Mouse (Mus musculus): ENCODE measurements around the gene Snx5.
A peak's percentile ranks its signal among the peaks of the same experiment; 100 is the strongest.

Snx5 gene

DNA sequence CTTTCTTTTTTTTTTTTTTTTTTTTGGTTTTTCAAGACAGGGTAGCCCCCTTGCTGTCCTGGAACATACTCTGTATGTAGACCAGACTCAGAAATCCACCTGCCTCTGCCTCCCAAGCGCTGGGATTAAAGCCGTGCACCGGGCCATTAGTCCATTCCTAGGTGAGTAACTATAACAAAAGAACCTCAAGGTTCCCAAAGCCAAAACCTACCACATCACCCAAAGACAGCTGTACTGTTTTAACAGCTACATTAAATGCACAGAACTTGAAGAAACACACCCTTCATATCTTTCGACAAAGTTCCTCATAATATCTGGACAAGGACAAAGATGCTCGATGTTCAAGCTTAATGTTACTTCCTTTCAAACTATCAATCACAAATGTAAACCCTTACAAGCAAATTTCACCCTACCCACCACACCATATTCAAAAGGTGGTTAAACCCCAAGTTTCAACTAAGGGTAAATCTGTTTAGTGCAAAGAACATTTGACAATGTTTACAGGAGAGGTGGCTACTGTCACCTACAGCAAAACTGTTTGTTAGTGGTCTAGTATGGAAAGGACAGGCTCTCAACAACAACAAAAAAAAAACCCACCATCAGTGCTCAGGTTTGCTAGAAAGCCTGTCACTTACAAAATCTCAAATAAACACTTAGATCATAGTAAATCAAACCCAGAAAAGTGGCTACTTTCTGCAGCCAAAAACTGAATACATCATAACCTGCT, 3.5 kb downstream of the Snx5 start:
- DNase-seq = no peak

DNA sequence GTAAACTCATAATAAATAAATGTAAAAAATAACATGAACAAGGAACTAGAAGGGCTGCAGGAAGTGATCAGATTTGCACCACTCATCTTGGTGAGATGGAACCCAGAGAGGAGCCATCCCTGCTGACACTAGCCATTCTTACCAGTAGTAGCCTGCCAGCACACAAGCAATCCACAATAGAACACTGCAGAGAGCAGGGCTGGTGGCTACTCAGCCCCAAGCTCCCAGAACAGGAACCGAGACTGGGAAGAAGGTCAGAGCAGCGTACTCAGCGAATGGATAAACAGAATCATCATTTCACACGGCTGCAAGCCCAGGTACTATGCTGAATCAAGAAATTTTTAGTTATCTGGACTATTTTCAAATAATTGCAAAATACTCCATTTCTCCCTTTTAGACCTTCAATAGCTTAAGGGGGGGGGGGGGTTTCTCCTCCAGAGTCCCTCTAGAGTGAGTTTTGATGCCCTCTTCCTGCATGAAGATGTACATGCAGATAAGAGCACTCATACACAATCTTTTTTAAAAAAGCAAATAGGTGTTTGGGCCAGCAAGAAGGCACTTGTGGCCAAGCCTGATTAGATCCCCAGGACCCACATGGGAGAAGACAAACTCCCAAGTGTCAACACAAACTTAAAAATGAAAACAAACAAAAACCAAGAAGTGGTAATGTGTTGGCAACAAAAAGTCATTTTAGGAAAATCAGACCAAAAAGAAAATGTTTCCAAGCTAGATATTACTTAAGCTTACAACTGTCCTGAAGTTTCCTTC, 4.6 kb downstream of the Snx5 start:
- no peak for DNase-seq

- no peak for DNase-seq
Observed at GRCm38 (mm10) chr2:144265120-144265488, 5.6 kb downstream of the Snx5 start.

GRCm38 (mm10) chr2:144264398-144265119, 6.1 kb downstream of the Snx5 start:
- no peak for DNase-seq

- DNase-seq = no peak
Observed at GRCm38 (mm10) chr2:144262837-144263236, 7.9 kb downstream of the Snx5 start.

DNA sequence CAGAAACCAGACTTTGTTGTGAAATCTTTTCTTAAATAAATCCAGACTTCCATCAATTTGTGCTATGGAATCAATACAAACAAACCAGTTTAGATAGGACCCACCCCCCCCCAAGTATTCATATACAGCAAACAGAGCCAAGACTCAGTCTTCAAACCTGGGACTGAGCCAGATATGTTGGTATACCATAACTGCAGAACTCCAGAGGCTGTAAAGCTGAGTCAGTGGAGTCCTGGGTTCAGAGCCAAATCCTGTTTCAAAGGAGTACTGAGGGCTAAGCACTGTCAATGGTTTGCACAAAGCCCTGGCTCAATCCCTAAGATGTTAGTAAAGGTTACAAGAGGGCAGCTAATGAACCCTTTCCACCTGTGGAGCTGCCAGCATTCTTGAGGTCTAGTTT, 20.6 kb downstream of the Snx5 start:
- DNase-seq = no peak

GRCm38 (mm10) chr2:144248613-144249376, 21.9 kb downstream of the Snx5 start:
- no peak for DNase-seq

DNA sequence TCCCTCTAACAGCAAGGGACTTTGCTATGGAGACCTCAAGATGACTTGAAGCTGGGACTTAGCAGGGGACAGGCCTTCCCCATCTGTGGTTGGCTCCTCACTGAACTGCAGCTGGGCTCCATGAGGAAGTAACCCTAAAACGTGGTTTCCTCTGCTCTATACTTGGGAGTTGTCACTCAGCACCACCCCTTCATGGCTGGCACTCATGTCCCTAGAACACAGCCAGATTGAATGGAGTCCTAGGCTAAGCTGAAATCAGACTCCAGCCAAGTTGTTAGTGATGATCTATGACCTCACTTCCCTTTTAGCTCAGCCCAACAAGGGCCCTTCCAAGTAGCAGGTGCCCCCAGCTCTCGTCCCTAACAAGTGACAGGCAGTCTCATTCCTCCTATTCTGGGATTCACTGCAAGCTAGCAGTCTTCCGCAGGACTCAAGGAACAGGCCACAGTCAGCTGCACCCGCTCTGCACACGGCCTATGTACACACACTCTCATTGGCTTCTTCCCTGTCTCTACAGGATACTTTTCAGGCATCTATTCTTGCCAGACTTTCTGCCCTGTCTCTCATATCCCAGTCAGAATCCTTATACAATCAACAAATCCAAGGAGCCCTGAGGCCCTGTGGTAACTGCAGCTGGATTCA, 23.2 kb downstream of the Snx5 start:
- no peak for DNase-seq

- DNase-seq = no peak
Observed at GRCm38 (mm10) chr2:144246270-144246669, 24.4 kb downstream of the Snx5 start.

- no peak for DNase-seq
Observed at GRCm38 (mm10) chr2:144245464-144245863, 25.2 kb downstream of the Snx5 start.

DNA sequence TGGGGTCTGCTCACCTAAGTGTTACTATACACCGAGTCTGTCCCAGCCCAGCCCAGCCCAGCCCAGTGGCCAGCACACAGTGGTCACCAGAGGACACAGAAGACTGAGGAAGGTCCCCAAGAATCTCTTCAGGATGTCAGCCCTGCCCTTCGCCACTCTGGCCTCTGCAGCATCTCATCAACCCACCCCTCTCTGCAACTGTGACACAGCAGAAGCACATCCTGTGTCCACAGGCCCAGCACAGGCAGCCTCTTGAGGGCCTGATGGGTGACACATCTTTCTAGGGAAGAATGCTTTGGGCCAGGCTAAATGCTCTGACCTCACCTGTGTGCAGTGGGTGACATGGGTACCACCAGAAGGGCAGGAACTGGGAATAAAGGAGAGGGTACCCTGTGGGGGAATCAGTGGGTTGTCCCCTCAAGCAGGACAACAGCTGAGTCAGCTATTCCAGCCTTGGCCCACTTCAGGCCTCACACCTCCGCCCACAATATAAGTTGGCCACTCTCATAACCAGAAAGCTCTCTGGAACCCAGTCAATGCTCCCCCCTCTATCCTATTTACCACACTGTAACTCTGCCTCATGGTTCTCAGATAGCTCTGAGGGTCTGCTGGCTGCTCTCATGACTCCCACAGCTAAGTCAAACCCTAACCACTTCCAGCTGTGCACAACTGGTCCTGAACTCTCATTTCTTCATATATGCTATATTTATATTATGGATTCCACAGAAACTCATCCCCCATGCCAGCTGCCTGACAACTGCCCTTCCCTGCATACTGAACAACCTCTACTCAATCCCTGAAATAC, 30.4 kb downstream of the Snx5 start:
- no peak for DNase-seq

- DNase-seq = no peak
Observed at GRCm38 (mm10) chr2:144239318-144239717, 31.4 kb downstream of the Snx5 start.

DNA sequence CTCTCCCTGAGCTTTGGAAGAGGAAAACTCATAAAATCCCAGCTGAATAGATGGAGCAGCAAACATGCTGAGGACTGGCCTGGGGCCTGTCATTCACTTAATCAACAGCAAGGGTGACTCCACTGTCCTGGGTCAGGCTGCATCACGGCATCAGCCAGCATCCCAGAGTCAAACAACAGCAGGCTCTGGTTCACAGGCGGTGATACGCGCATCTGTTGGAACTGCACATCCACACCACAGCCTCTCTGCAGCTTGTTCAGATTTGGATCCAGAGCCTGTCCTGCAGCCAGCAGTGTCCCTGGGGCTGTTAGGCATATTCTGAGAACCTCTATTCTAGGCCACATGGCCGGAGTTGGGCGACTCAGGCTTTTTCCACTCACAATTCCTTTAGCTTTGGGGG, 32.4 kb downstream of the Snx5 start:
- DNase-seq = peak; percentile 37

GRCm38 (mm10) chr2:144236791-144237584, 33.7 kb downstream of the Snx5 start:
- no peak for DNase-seq

GRCm38 (mm10) chr2:144235776-144236175, 34.9 kb downstream of the Snx5 start:
- DNase-seq = no peak

GRCm38 (mm10) chr2:144233534-144233933, 37.2 kb downstream of the Snx5 start:
- no peak for DNase-seq

DNA sequence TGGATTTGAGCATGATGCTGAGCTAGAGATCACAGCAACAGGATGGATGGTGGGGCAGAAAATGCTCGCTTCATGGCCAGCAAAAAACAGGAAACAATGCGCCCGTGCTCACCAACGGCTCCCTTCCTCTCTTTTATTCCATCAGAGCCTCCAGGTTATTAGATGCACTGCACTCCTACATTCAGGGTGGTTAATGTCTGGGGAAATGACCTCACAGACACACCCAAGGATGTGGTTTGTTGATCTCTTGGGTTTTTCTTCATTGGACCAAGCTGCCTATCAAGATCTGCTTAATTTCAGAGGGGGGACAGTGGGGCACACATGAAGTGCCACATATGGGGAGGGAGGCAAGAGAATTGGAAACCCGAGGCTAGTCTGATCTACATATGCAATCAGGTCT, 39.6 kb downstream of the Snx5 start:
- no peak for DNase-seq

DNA sequence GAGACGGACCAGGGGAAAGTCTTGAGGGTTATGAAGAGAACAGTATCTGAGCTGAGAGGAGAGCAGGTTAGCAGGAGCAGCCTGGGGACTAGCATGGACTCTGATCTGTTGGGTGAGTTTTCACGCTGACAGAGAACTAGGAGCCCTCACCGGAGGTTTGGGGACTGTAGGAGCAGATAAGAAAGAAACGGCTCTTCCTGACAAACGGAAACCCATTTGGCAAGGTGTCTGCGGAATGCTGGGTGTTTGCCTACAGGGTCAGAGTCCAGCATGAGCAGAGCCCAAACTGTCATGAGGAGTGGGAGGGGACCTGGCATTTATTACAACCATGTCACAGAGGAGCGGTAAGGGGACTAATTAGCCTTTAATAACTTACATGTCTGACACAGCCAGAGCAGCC, 40.2 kb downstream of the Snx5 start:
- peak; percentile 43 for DNase-seq

GRCm38 (mm10) chr2:144229647-144230046, 41.1 kb downstream of the Snx5 start:
- DNase-seq = no peak

- DNase-seq = no peak
Observed at GRCm38 (mm10) chr2:144228521-144229346, 42.0 kb downstream of the Snx5 start.

Measured in kidney, postnatal 10 days (tissue).